Mouse (Mus musculus) CD8-positive naive resting alpha-beta T cell, adult 57 days (primary cell): ENCODE data around the gene Rab8b. TPM values are rescaled to one million over a fixed set of nuclear protein-coding genes. Genes with fewer than 3 reads are reported as not detected.

Source experiments
- total RNA-seq: library from RNA; stranded (reverse); gene quantifications from one replicate; pipeline ENCODE4 v1.2.4, GENCODE M21; 2023

Gene Rab8b
- total RNA-seq = 49.8 TPM

DNA sequence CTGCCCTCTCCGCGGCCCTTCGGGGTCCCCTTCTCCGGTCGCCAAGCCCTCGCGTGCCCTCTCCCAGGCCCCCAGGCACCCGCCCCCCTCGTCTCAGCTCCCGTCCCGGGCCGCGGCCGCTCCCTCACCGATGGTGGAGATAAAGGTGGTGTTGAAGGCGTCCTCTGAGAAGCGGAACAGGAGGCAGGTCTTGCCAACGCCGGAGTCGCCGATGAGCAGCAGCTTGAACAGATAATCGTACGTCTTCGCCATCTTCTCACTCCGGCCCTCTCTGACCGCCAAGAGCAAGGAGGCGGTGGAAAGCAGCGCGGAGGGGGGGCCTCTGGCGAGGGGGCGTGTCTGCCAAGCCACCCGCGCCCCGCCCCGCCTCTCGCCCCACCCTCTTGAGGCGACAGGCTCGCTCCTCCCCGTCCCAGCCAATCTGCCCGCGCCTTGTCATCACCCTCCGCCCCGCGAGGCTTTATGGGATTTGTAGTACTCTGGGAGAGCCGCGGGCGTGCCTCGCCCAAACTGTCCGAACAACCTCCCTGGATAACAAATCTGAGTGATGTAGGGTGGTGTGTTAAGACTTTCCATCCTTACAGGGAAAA is at the start of gene Rab8b:
Gene Rab8b (minus strand): TSS at position 306 of the 590 bp plus-strand sequence.

DNA sequence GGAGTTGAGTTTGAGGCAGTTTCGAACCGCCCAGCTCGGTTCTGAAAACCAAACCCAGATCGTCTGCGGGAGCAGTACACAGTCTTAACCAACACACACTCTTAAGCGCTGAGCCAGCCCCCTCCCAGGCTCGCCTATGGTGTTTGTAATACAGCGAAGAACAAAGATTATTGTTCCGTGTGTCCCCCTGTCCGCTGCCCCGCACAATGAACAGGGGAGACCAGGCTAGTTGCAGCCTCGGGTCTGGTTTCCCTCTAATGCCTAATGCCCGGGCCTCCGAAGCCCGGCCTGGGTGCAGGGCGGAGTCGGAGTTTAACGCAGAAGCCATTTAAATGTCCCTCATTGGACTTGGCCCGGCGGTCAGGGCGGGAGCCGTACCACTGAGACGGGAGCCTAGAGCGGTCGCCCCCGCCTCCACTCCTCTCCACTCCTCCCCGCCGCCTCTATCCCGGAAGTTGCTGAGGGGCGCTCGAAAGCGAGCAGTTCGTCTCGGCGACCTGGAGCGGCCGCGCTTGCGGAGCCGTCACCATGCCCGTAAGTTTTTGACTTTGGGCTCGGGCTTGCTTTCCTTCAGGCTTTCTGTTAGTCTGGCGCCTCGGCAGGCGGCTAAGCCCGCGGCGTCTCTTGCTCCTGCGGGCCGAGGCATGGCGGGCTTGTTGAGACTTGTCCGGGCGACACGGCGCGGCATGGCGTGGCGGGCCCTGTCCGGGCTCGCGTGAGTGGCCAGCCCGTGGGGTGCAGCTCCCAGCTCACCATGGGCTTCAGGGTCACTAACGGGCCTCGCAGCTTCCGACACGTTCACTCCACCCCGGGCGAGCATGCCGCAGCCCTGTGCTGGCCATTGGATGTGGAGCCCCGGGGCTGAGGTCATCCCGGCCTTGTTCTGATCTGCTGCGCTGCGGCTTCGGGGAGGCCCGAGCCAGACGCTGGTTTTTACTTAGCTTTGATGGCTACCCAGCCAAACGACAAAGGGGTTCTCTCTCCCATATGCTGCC is 26.5 kb upstream of the Rab8b start, which contains the start of gene Rps27l:
Gene Rps27l (plus strand): TSS at position 440 of the 995 bp plus-strand sequence.

DNA sequence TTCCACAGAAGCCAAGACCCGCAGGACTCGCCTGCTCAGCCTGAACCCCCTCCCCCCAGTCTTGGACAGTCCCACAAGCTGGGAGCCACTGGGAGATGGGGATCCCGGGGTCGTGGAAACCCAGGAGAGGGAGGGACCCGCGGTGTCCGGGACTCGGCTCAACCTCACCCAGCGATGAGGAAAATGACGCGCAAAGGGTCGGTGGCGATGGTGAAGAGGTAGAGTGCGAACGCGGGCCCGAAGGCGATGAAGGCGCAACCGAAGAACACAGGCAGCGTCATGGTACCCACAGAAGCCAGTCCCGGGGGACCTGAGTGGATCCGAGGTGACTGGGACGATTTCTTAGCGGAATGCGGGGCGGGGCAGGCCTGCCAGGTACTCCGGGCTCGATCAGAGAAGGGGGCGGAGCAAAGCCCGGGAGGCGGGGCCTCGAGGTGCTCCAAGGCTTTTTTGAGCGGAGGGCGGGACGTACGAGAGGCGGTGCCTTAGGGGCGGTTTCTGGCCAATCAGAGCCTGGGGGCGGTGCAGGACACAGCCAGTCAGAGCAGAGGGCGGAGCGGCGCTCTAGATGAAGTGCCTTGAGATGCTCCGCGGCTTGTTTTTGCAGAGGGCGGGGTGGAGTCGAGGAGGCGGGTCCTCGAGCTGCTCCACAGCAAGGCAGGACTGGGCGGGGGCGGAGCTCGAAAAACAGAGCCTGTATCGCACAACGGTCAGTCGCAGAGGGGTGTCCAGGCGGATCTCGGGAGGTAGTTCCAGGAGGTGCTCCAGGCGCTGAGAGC is 85.0 kb downstream of the Rab8b start, which contains the start of gene Aph1c:
Gene Aph1c (minus strand): TSS at position 409 of the 779 bp plus-strand sequence.

DNA sequence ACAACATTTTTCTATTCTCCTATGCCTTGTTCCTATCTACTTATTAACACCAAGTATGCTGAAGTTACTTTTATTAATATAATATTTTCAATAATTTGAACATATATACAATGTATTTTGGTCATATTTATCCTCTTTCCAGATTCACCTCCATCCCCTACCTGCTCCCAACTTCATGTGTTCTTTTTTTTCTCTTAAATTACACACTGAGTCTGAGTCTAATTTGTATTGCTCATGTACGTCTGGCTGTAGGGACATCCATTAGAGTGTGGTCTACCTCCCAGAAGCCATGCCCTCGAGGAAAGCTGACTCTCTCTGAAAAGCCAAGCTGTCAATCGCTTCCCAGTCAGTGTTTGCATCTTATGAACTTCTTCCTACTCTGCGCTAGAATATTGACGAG is 122.7 kb downstream of the Rab8b start, which contains the start of gene Gm10647:
Gene Gm10647 (plus strand): TSS at position 301 of the 400 bp plus-strand sequence.

DNA sequence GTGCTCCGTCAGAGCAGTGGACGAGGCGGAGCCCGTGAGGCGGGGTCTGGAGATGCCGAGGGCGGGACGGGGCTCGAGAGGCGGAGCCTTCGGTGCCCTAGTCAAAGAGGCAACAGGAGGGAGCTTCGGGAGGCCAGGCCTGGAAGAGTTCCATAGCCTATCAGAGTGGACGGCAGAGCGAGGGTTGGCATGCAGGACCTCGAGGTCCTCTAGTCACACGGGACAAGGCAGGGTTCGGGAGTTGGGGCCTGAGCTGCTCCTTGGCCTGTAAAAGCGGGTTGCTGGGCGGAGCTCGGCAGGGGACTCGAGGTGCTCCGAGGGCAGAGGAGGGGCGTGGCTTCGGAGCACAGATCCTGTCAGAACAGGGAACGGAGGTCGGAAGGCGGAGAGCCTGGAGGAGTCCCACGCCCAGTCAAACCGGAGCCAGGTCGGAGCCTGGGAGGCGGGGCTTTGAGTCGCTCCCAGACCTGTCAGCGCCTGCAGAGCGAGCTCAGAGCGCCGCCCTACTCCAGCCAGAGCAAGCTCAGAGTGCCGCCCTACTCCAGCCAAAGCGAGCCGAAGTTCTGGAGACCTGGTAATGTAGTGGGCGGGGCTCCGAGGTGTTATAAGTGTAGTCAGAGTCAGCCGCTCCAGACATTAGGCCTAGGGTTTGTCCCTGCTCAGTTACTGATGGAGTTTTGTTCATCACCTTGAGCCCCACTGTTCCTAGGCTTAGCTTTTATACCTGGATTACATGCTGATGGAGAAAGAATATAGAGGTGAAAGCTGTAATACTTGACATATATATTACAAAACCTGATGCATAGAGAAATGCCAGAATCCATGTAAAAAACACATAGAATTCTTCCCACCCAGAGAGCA is 123.8 kb downstream of the Rab8b start, which contains the start of gene Aph1b:
Gene Aph1b (minus strand): TSS at position 27 of the 861 bp plus-strand sequence.

Other genes starting within 250 kb of the Rab8b start
- 5.8 TPM for gene Car12, start 206.0 kb downstream of the Rab8b start, total RNA-seq
- gene Aph1b, start 124.2 kb downstream of the Rab8b start, total RNA-seq = 0.21 TPM
- gene Gm10647, start 122.6 kb downstream of the Rab8b start, total RNA-seq = 0.24 TPM
- 0.80 TPM for gene Aph1c, start 85.0 kb downstream of the Rab8b start, total RNA-seq
- 23.8 TPM for gene Rps27l, start 26.4 kb upstream of the Rab8b start, total RNA-seq
- gene Lactb, start 55.8 kb upstream of the Rab8b start, total RNA-seq = 13.5 TPM
- gene Tpm1, start 129.7 kb upstream of the Rab8b start, total RNA-seq = 44.8 TPM